22 mouse cellular contexts compared by ENCODE assay signal in genomic region chr10:80076386-80076785, GRCm38 (mm10). TPM values are rescaled to one million over a fixed set of nuclear protein-coding genes. Genes with fewer than 3 reads are reported as not detected.
A peak's percentile ranks its signal among the peaks of the same experiment; 100 is the strongest.
DNase-seq lines count a peak whose midpoint lies in the region; ATAC-seq and TF ChIP-seq lines count a peak whose summit lies in the region.
"Had no signal": no experiment of that assay in that cellular context is flagged by ENCODE, and none has a peak within 500 bp of the region (broad histone marks: within the 10 kb centered on the region; RNA-seq: fewer than 3 reads in every experiment).

No protein-coding gene starts in this region.

- no peak for TF ChIP-seq EP300 in CH12.LX (IDR thresholded peaks at IDR 0.05; ENCODE audit: low read length)

- no peak for TF ChIP-seq POLR2A in CH12.LX (IDR thresholded peaks at IDR 0.05; ENCODE audit: low read depth, low read length)

- peaks cover 36% of the 10 kb centered on the region for H3K36me3 ChIP-seq in limb, embryonic 13.5 days
- H3K36me3 ChIP-seq in limb, embryonic 10.5 days: peaks cover 44% of the 10 kb centered on the region
- H3K36me3 ChIP-seq in CH12.LX (replicated peaks in 1 of 2; ENCODE audit: control insufficient read depth in 1 of 2, insufficient read depth in 1 of 2, low read length in 1 of 2) (peaks cover 36 to 71% of the 10 kb centered on the region in 2 experiments), macrophage (ENCODE audit: inconsistent target) (peaks cover 43% of the 10 kb centered on the region)
- peaks cover 41% of the 10 kb centered on the region for H3K36me3 ChIP-seq in heart, embryonic 10.5 days

- H3K27ac ChIP-seq in limb, embryonic 13.5 days: no peak overlapping the region
- H3K27ac ChIP-seq in limb, embryonic 10.5 days: no peak overlapping the region
- H3K27ac ChIP-seq in CH12.LX (ENCODE audit: insufficient read depth, low read depth): peak overlapping the region; percentile 62
- H3K27ac ChIP-seq in macrophage: peak overlapping the region; percentile 92
- no peak overlapping the region for H3K27ac ChIP-seq in heart, embryonic 10.5 days
- H3K27ac ChIP-seq: forebrain, embryonic 15.5 days; limb, embryonic 12.5 days; midbrain, embryonic 13.5 days; neural tube, embryonic 15.5 days; stomach, embryonic 15.5 days had no signal

- H3K9ac ChIP-seq in limb, embryonic 13.5 days: peak overlapping the region; percentile 8; the same call in 1 of the 2 replicates
- H3K9ac ChIP-seq in CH12.LX (ENCODE audit: insufficient read depth, low read depth): no peak overlapping the region
- H3K9ac ChIP-seq: forebrain, embryonic 15.5 days; limb, embryonic 12.5 days; neural tube, embryonic 15.5 days; stomach, embryonic 15.5 days had no signal

- H3K4me1 ChIP-seq in limb, embryonic 13.5 days: peaks cover 25% of the 10 kb centered on the region
- H3K4me1 ChIP-seq in limb, embryonic 10.5 days: peaks cover 39% of the 10 kb centered on the region
- peaks cover 47 to 86% of the 10 kb centered on the region in 2 experiments for H3K4me1 ChIP-seq in CH12.LX (ENCODE audit: control insufficient read depth in 1 of 2, insufficient read depth in 2 of 2)
- peaks cover 49% of the 10 kb centered on the region for H3K4me1 ChIP-seq in heart, embryonic 10.5 days
- H3K4me1 ChIP-seq: forebrain, embryonic 15.5 days had no signal

- TF ChIP-seq RAD21 in CH12.LX (IDR thresholded peaks at IDR 0.05; ENCODE audit: low read depth, low read length): no peak

- no peak overlapping the region for H3K4me3 ChIP-seq in limb, embryonic 13.5 days
- no peak overlapping the region for H3K4me3 ChIP-seq in limb, embryonic 10.5 days
- no peak overlapping the region for H3K4me3 ChIP-seq in CH12.LX (replicated peaks in 1 of 3; ENCODE audit: low read depth in 2 of 3, low read length in 2 of 3, poor library complexity in 1 of 3)
- H3K4me3 ChIP-seq in macrophage (ENCODE audit: inconsistent target): no peak overlapping the region
- no peak overlapping the region for H3K4me3 ChIP-seq in heart, embryonic 10.5 days
- H3K4me3 ChIP-seq: erythroblast, embryonic 14.5 days; forebrain, embryonic 15.5 days; limb, embryonic 12.5 days; midbrain, embryonic 13.5 days; neural tube, embryonic 15.5 days; stomach, embryonic 15.5 days had no signal

- 93% methylated on average over 4 of the region's 4 CpGs for WGBS in limb, embryonic 13.5 days
- WGBS in limb, embryonic 10.5 days: 95% methylated on average over 4 of the region's 4 CpGs
- WGBS in macrophage (ENCODE audit: missing documents): 94% methylated on average over 4 of the region's 4 CpGs
- WGBS in heart, embryonic 10.5 days: 85% methylated on average over 4 of the region's 4 CpGs

- in situ Hi-C loops in CH12.LX (cut with MboI; ENCODE audit: low pct_ligation_motif_present, low pct_unique_long_range_greater_than_20kb, low sequenced_read_pairs): no loop called here

- no peaks in the 10 kb centered on the region for H3K9me3 ChIP-seq in limb, embryonic 13.5 days
- no peaks in the 10 kb centered on the region for H3K9me3 ChIP-seq in limb, embryonic 10.5 days (replicated peaks)
- no peaks in the 10 kb centered on the region for H3K9me3 ChIP-seq in CH12.LX (replicated peaks; ENCODE audit: low read length)
- H3K9me3 ChIP-seq in heart, embryonic 10.5 days: no peaks in the 10 kb centered on the region
- H3K9me3 ChIP-seq: embryonic facial prominence, embryonic 10.5 days; forebrain, embryonic 15.5 days; limb, embryonic 12.5 days; midbrain, embryonic 13.5 days; neural tube, embryonic 15.5 days; stomach, embryonic 15.5 days had no signal

- no peak for TF ChIP-seq CTCF in CH12.LX (conservative IDR thresholded peaks at IDR 0.05 in 1 of 2, IDR thresholded peaks at IDR 0.05 in 1 of 2; ENCODE audit: low read depth in 2 of 2, low read length in 2 of 2)

- no peak for DNase-seq in limb, embryonic 10.5 days (ENCODE audit: low spot score)
- DNase-seq in CH12.LX (ENCODE audit: extremely low read depth): no peak
- DNase-seq in NIH3T3 (ENCODE audit: low read depth): peak; percentile 60
- no peak for DNase-seq in c-Kit-positive CD71-positive TER-119-positive erythroid progenitor cells, embryonic 14.5 days (ENCODE audit: low spot score)
- DNase-seq in heart, embryonic 10.5 days (ENCODE audit: low spot score): no peak
- DNase-seq: cerebellum, adult 9-10 months; gastrocnemius, postnatal 36 days; kidney, adult 2 months; kidney, postnatal 10 days; lung, adult 2 months; lung, postnatal 4 days; thymus, adult 18-20 months had no signal

- ATAC-seq in limb, embryonic 13.5 days (ENCODE audit: low FRiP score, low read depth): no peak
- ATAC-seq: forebrain, embryonic 15.5 days; inflammation-experienced regulatory T-cells, adult 6 months; midbrain, embryonic 13.5 days had no signal

- dilution Hi-C loops in CH12.LX (cut with MboI; ENCODE audit: extremely low pct_ligation_motif_present, extremely low pct_unique_long_range_greater_than_20kb, low sequenced_read_pairs): no loop called here

- no peak overlapping the region for H3K4me2 ChIP-seq in limb, embryonic 13.5 days (replicated peaks)
- no peak overlapping the region for H3K4me2 ChIP-seq in CH12.LX (ENCODE audit: insufficient read depth, low read depth, poor library complexity, severe bottlenecking)
- H3K4me2 ChIP-seq: forebrain, embryonic 15.5 days; limb, embryonic 12.5 days; midbrain, embryonic 13.5 days; neural tube, embryonic 15.5 days; stomach, embryonic 15.5 days had no signal

- H3K79me2 ChIP-seq in CH12.LX (replicated peaks; ENCODE audit: control insufficient read depth, extremely low read depth, insufficient read depth, poor library complexity, severe bottlenecking): no peaks in the 10 kb centered on the region
- peaks cover 38% of the 10 kb centered on the region for H3K79me2 ChIP-seq in macrophage (ENCODE audit: inconsistent target)

- H3K27me3 ChIP-seq in limb, embryonic 13.5 days: no peaks in the 10 kb centered on the region
- no peaks in the 10 kb centered on the region for H3K27me3 ChIP-seq in limb, embryonic 10.5 days (ENCODE audit: low read depth, poor library complexity, severe bottlenecking)
- H3K27me3 ChIP-seq in CH12.LX (replicated peaks): no peaks in the 10 kb centered on the region
- H3K27me3 ChIP-seq in heart, embryonic 10.5 days (ENCODE audit: insufficient read depth, poor library complexity, severe bottlenecking): no peaks in the 10 kb centered on the region
- H3K27me3 ChIP-seq: forebrain, embryonic 15.5 days; limb, embryonic 12.5 days; midbrain, embryonic 13.5 days; neural tube, embryonic 15.5 days; stomach, embryonic 15.5 days had no signal

RNA-seq across cellular contexts. Expression of gene Sbno2, which starts 29.0 kb away (rescaled TPM):
- polyA plus RNA-seq in limb, embryonic 13.5 days (2015; fragmentation: Nextera tagmentation; extraction: Ambion mirVana): 13.5 and 15.2 TPM in 2 replicates
- 17.1 and 18.4 TPM in 2 replicates for polyA plus RNA-seq in limb, embryonic 10.5 days (2016; fragmentation: Nextera tagmentation; extraction: Ambion mirVana)
- total RNA-seq in CH12.LX (2012; rRNA removed) (20.7 and 22.6 TPM in 2 replicates), CH12.LX (2014; rRNA removed) (9.0 and 9.7 TPM in 2 replicates)
- polyA plus RNA-seq in CH12.LX (2012; ENCODE audit: insufficient read length, low read depth) (21.1 and 24.2 TPM in 2 replicates), macrophage (2018) (23.7 to 43.6 TPM (median 42.5 TPM) in 3 replicates)
- total RNA-seq in macrophage (2018; cell fraction: chromatin; rRNA removed): 1,000 to 10,000 TPM in 1 of 26 experiments, 100 to 1,000 TPM in 25; 193 to 1,010 (median 316) TPM
- 100 to 1,000 TPM in 1 of 26 experiments, 10 to 100 TPM in 25; 35.5 to 111 (median 48.4) TPM for total RNA-seq in macrophage (2018; cell fraction: cytosol; rRNA removed)
- total RNA-seq in macrophage (2018; cell fraction: nucleus; rRNA removed): 100 to 1,000 TPM; 103 to 721 (median 158) TPM
- 14.8 and 15.6 TPM in 2 replicates for polyA plus RNA-seq in heart, embryonic 10.5 days (2016; fragmentation: Nextera tagmentation; extraction: Ambion mirVana)

RNA-seq across cellular contexts. Expression of gene Gpx4, which starts 29.4 kb away (rescaled TPM):
- polyA plus RNA-seq in limb, embryonic 13.5 days (2015; fragmentation: Nextera tagmentation; extraction: Ambion mirVana): 462 and 477 TPM in 2 replicates
- 589 and 631 TPM in 2 replicates for polyA plus RNA-seq in limb, embryonic 10.5 days (2016; fragmentation: Nextera tagmentation; extraction: Ambion mirVana)
- 368 and 459 TPM in 2 replicates for total RNA-seq in CH12.LX (2012; rRNA removed)
- 352 and 386 TPM in 2 replicates for total RNA-seq in CH12.LX (2014; rRNA removed)
- polyA plus RNA-seq in CH12.LX (2012; ENCODE audit: insufficient read length, low read depth): 332 and 353 TPM in 2 replicates
- 100 to 1,000 TPM in 8 of 26 experiments, 10 to 100 TPM in 18; 25.2 to 137 (median 85.2) TPM for total RNA-seq in macrophage (2018; cell fraction: chromatin; rRNA removed)
- total RNA-seq in macrophage (2018; cell fraction: cytosol; rRNA removed): 100 to 1,000 TPM; 389 to 647 (median 497) TPM
- 100 to 1,000 TPM in 20 of 26 experiments, 10 to 100 TPM in 6; 53.9 to 194 (median 123) TPM for total RNA-seq in macrophage (2018; cell fraction: nucleus; rRNA removed)
- 427 to 512 TPM (median 481 TPM) in 3 replicates for polyA plus RNA-seq in macrophage (2018)
- 767 and 797 TPM in 2 replicates for polyA plus RNA-seq in heart, embryonic 10.5 days (2016; fragmentation: Nextera tagmentation; extraction: Ambion mirVana)

RNA-seq across cellular contexts. Expression of gene Polr2e, which starts 36.8 kb away (rescaled TPM):
- polyA plus RNA-seq in limb, embryonic 13.5 days (2015; fragmentation: Nextera tagmentation; extraction: Ambion mirVana): 244 and 254 TPM in 2 replicates
- polyA plus RNA-seq in limb, embryonic 10.5 days (2016; fragmentation: Nextera tagmentation; extraction: Ambion mirVana): 319 and 357 TPM in 2 replicates
- total RNA-seq in CH12.LX (2012; rRNA removed) (127 and 132 TPM in 2 replicates), CH12.LX (2014; rRNA removed) (98.3 and 105 TPM in 2 replicates)
- polyA plus RNA-seq in CH12.LX (2012; ENCODE audit: insufficient read length, low read depth) (194 and 227 TPM in 2 replicates), macrophage (2018) (51.6 to 65.8 TPM (median 54.3 TPM) in 3 replicates)
- 10 to 100 TPM in 15 of 26 experiments, 1 to 10 TPM in 11; 2.7 to 32.6 (median 15.8) TPM for total RNA-seq in macrophage (2018; cell fraction: chromatin; rRNA removed)
- 10 to 100 TPM; 24.1 to 50.6 (median 34.6) TPM for total RNA-seq in macrophage (2018; cell fraction: cytosol; rRNA removed)
- total RNA-seq in macrophage (2018; cell fraction: nucleus; rRNA removed): 10 to 100 TPM in 17 of 26 experiments, 1 to 10 TPM in 9; 5.7 to 31.9 (median 11.6) TPM
- 181 and 233 TPM in 2 replicates for polyA plus RNA-seq in heart, embryonic 10.5 days (2016; fragmentation: Nextera tagmentation; extraction: Ambion mirVana)

RNA-seq across cellular contexts. Expression of gene Stk11, which starts 39.2 kb away (rescaled TPM):
- 17.1 and 17.4 TPM in 2 replicates for polyA plus RNA-seq in limb, embryonic 13.5 days (2015; fragmentation: Nextera tagmentation; extraction: Ambion mirVana)
- polyA plus RNA-seq in limb, embryonic 10.5 days (2016; fragmentation: Nextera tagmentation; extraction: Ambion mirVana): 16.1 and 17.0 TPM in 2 replicates
- 64.8 and 65.9 TPM in 2 replicates for total RNA-seq in CH12.LX (2012; rRNA removed)
- 47.4 and 48.5 TPM in 2 replicates for total RNA-seq in CH12.LX (2014; rRNA removed)
- polyA plus RNA-seq in CH12.LX (2012; ENCODE audit: insufficient read length, low read depth): 93.4 and 94.9 TPM in 2 replicates
- 100 to 1,000 TPM in 25 of 26 experiments, 10 to 100 TPM in 1; 82.3 to 299 (median 163) TPM for total RNA-seq in macrophage (2018; cell fraction: chromatin; rRNA removed)
- 100 to 1,000 TPM in 3 of 26 experiments, 10 to 100 TPM in 23; 66.1 to 109 (median 92.3) TPM for total RNA-seq in macrophage (2018; cell fraction: cytosol; rRNA removed)
- 100 to 1,000 TPM in 19 of 26 experiments, 10 to 100 TPM in 7; 75.4 to 159 (median 118) TPM for total RNA-seq in macrophage (2018; cell fraction: nucleus; rRNA removed)
- polyA plus RNA-seq in macrophage (2018): 72.6 to 106 TPM (median 79.6 TPM) in 3 replicates
- polyA plus RNA-seq in heart, embryonic 10.5 days (2016; fragmentation: Nextera tagmentation; extraction: Ambion mirVana): 12.4 and 17.8 TPM in 2 replicates

RNA-seq across cellular contexts. Expression of gene Arhgap45, which starts 59.9 kb away (rescaled TPM):
- polyA plus RNA-seq in limb, embryonic 13.5 days (2015; fragmentation: Nextera tagmentation; extraction: Ambion mirVana): 7.3 and 7.6 TPM in 2 replicates
- 14.9 and 15.5 TPM in 2 replicates for polyA plus RNA-seq in limb, embryonic 10.5 days (2016; fragmentation: Nextera tagmentation; extraction: Ambion mirVana)
- total RNA-seq in CH12.LX (2012; rRNA removed) (23.4 and 25.9 TPM in 2 replicates), CH12.LX (2014; rRNA removed) (10.3 and 11.8 TPM in 2 replicates)
- polyA plus RNA-seq in CH12.LX (2012; ENCODE audit: insufficient read length, low read depth) (20.2 and 21.2 TPM in 2 replicates), macrophage (2018) (56.2 to 124 TPM (median 74.2 TPM) in 3 replicates)
- 100 to 1,000 TPM in 23 of 26 experiments, 10 to 100 TPM in 3; 60.1 to 650 (median 256) TPM for total RNA-seq in macrophage (2018; cell fraction: chromatin; rRNA removed)
- 100 to 1,000 TPM in 7 of 26 experiments, 10 to 100 TPM in 19; 38.3 to 135 (median 73.0) TPM for total RNA-seq in macrophage (2018; cell fraction: cytosol; rRNA removed)
- total RNA-seq in macrophage (2018; cell fraction: nucleus; rRNA removed): 100 to 1,000 TPM in 19 of 26 experiments, 10 to 100 TPM in 7; 53.9 to 429 (median 152) TPM
- 12.0 and 16.7 TPM in 2 replicates for polyA plus RNA-seq in heart, embryonic 10.5 days (2016; fragmentation: Nextera tagmentation; extraction: Ambion mirVana)

Comparison
In these comparisons a context has a peak if more than half of its experiments do, and no peak if none do; other contexts are left out.
1. H3K27ac ChIP-seq: peak in CH12.LX (single experiment) and macrophage (single experiment); none in limb, embryonic 13.5 days (single experiment), limb, embryonic 10.5 days (single experiment) and heart, embryonic 10.5 days (single experiment).